Mouse (Mus musculus): Measurements from ENCODE around the gene Plekhs1. TPM values are rescaled to one million over a fixed set of nuclear protein-coding genes. Genes with fewer than 3 reads are reported as not detected.

Plekhs1 gene
- polyA plus RNA-seq, 1 experiment from 2014 or later = 0.90 TPM

DNA sequence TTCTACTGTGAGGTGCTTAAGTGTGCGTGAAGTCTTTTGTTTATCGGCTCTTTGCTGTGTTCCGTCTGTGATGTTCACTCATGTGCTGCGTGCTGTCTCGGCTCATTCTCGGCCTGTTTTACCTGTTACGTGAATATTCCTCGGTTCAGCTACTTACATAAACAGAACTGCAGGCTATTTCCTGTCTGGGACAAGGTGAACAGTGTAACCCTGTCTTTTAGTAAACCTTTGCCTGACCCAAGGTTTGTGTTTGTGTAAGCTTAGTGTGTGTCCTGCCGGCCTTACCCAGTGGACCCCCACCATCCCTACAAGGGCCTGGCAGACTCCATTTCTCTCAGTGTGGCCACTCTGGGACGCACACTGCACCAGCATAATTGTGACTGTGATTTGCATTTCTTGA, 28.7 kb upstream of the Plekhs1 start:
- Histone ChIP-seq H3K4me1 (ENCODE audit: insufficient read depth, low read length) (peaks cover 7% of the 10 kb centered on the region; the same call in 1 of the 2 replicates), H3K27me3 (ENCODE audit: insufficient read depth, low read length) (no peaks in the 10 kb centered on the region), H3K27ac (ENCODE audit: low read length) (no peak overlapping the region), H3K9ac (replicated peaks; ENCODE audit: low read length) (no peak overlapping the region; the same call in 1 of the 2 replicates), H3K4me2 (replicated peaks; ENCODE audit: low read depth, low read length) (no peak overlapping the region), H3K36me3 (ENCODE audit: insufficient read depth, low read length) (0 out of 2 replicates have a peak, but pooled peaks cover 9% of the 10 kb centered on the region), H3K4me3 (ENCODE audit: low read length) (no peak overlapping the region), H3K9me3 (ENCODE audit: low read length) (no peaks in the 10 kb centered on the region)
- 40% methylated on average over 10 of the region's 10 CpGs for WGBS
- ATAC-seq (ENCODE audit: low FRiP score, low TSS enrichment) = no peak

DNA sequence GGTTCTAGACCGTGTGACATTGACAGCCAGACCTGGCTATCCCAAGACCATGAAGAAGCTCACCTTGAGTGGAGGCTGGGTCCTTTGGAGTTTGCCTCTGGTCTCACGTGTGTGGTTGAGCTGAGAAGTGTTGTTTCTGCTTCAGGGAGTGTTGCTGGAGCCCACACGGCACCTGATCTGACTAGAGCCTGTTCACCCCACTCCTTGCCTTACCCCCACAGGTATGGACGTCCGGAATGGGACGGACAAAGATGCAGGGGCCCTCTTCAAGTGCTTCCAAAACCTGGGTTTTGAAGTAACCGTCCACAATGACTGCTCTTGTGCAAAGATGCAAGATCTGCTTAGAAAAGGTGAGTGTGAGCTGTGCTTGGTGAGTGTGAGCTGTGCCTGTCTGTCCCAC, 27.9 kb upstream of the Plekhs1 start:
- H3K9me3 ChIP-seq (ENCODE audit: low read length) = no peaks in the 10 kb centered on the region
- no peak overlapping the region for H3K9ac ChIP-seq (replicated peaks; ENCODE audit: low read length)
- no peaks in the 10 kb centered on the region for H3K27me3 ChIP-seq (ENCODE audit: insufficient read depth, low read length)
- WGBS = 87% methylated on average over 7 of the region's 7 CpGs
- no peak overlapping the region for H3K4me3 ChIP-seq (ENCODE audit: low read length)
- no peak overlapping the region for H3K27ac ChIP-seq (ENCODE audit: low read length)
- no peak overlapping the region for H3K4me2 ChIP-seq (replicated peaks; ENCODE audit: low read depth, low read length)
- H3K4me1 ChIP-seq (ENCODE audit: insufficient read depth, low read length) = peaks cover 7% of the 10 kb centered on the region; the same call in 1 of the 2 replicates
- H3K36me3 ChIP-seq (ENCODE audit: insufficient read depth, low read length) = 0 out of 2 replicates have a peak, but pooled peaks cover 9% of the 10 kb centered on the region
- ATAC-seq (ENCODE audit: low FRiP score, low TSS enrichment) = no peak

DNA sequence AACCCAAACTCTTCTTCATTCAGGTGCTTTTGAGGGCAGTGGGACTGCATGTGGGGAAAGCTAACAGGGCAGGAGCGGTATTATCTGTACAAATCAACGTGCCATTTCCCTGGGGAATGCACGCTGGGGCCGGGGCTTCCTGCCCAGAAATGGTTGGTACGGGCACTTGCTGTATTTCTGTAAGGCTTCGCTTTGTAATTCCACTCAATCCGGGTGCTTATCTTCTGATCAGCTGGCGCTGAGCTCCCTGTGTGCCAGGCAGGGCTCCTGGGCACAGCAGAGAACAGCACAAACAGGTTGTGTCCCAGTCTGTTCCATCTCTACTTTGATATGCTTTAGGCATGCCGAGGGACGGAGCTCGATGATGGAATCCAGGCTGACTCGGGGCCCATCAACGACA, 25.1 kb upstream of the Plekhs1 start:
- no peak for ATAC-seq (ENCODE audit: low FRiP score, low TSS enrichment)

DNA sequence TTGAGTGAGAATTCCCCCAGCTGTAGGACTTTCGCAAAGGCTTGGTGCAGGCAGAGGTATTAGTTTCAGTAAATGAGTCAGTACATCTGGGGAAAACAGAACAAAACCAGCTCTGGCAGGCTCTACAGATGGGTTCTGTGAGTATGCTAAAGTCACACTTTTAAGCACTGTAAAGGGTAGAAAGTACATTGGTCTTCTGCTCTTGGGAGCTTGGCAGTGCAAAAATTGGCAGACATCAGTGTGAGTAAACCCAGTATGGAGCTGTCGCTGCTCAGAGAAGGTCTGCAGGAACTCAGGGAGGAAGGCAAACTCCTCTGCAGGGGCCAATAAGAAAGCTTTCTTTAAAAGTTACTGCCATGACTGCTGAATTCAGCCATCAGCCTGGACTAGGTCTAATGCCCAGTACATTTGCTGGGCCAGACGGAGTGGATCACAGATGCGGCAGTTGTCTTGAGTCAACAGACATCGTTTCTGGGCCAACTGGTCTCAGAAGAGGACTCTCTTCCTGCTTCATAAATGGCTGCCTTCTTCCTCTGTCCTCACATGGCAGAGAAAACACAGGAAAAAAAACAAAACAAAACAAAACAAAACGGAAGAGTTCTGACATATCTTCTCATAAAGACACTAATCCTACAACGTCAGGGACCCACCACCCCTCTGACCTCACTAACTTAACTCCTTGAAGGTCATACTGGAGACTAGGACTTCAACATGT, 22.9 kb upstream of the Plekhs1 start:
- Histone ChIP-seq H3K4me3 (ENCODE audit: low read length) (no peak overlapping the region), H3K36me3 (ENCODE audit: insufficient read depth, low read length) (peaks cover 14% of the 10 kb centered on the region; the same call in 1 of the 2 replicates), H3K4me1 (ENCODE audit: insufficient read depth, low read length) (no peaks in the 10 kb centered on the region), H3K9ac (replicated peaks; ENCODE audit: low read length) (no peak overlapping the region), H3K9me3 (ENCODE audit: low read length) (no peaks in the 10 kb centered on the region), H3K27me3 (ENCODE audit: insufficient read depth, low read length) (no peaks in the 10 kb centered on the region), H3K4me2 (replicated peaks; ENCODE audit: low read depth, low read length) (no peak overlapping the region), H3K27ac (ENCODE audit: low read length) (peak overlapping the region; percentile 27)
- 65% methylated on average over 7 of the region's 7 CpGs for WGBS
- no peak for ATAC-seq (ENCODE audit: low FRiP score, low TSS enrichment)

More for the DNA sequence above, 25.1 kb upstream of the Plekhs1 start:
- 81% methylated on average over 13 of the region's 13 CpGs for WGBS
- no peak overlapping the region for H3K27ac ChIP-seq (ENCODE audit: low read length)
- H3K9me3 ChIP-seq (ENCODE audit: low read length) = no peaks in the 10 kb centered on the region
- peaks cover 14% of the 10 kb centered on the region; the same call in 1 of the 2 replicates for H3K36me3 ChIP-seq (ENCODE audit: insufficient read depth, low read length)
- no peak overlapping the region for H3K4me2 ChIP-seq (replicated peaks; ENCODE audit: low read depth, low read length)
- no peak overlapping the region for H3K9ac ChIP-seq (replicated peaks; ENCODE audit: low read length)
- H3K4me1 ChIP-seq (ENCODE audit: insufficient read depth, low read length) = peaks cover 7% of the 10 kb centered on the region; the same call in 1 of the 2 replicates
- no peaks in the 10 kb centered on the region for H3K27me3 ChIP-seq (ENCODE audit: insufficient read depth, low read length)
- no peak overlapping the region for H3K4me3 ChIP-seq (ENCODE audit: low read length)

DNA sequence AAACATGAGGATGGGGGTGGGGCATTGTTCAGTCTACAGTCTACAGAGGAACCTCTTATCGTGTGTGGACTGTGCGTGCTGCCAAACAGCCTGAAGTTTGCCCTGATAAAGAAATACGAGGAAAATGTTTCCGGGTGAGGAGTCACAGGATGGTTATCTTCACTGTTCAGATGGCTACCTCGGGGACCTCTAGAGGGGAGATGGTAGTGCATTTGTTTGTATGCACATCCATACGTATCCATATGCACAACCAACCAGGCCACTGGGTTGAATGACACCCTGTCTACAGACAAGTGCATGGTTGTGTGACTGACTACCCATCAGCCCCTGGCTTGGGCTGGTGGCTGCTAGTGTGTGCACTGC, 22.4 kb upstream of the Plekhs1 start:
- Histone ChIP-seq H3K27ac (ENCODE audit: low read length) (no peak overlapping the region; the same call in 1 of the 2 replicates), H3K36me3 (ENCODE audit: insufficient read depth, low read length) (peaks cover 12% of the 10 kb centered on the region; the same call in 1 of the 2 replicates), H3K4me2 (replicated peaks; ENCODE audit: low read depth, low read length) (no peak overlapping the region), H3K4me1 (ENCODE audit: insufficient read depth, low read length) (no peaks in the 10 kb centered on the region), H3K4me3 (ENCODE audit: low read length) (no peak overlapping the region), H3K27me3 (ENCODE audit: insufficient read depth, low read length) (no peaks in the 10 kb centered on the region), H3K9me3 (ENCODE audit: low read length) (no peaks in the 10 kb centered on the region), H3K9ac (replicated peaks; ENCODE audit: low read length) (no peak overlapping the region)
- no peak for ATAC-seq (ENCODE audit: low FRiP score, low TSS enrichment)
- 77% methylated on average over 6 of the region's 6 CpGs for WGBS

DNA sequence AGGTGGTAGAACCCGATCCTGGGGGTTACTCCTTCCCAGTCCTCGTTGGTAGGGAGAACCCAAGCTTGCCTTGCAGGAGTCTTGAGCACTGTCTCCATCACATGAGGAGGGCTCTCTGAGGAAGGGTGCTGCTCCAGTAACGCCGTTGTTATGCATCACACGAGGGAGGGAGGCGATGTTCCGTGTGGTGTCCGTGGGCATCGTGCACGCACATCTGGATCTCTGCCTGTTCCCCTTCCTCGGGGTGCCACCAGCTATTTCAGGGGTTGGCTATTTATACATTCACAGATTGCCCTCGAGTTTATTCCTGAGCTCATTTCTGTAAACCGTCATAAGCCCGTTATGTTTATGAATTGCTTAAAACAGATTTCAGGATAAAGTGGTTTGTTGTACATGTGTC, 18.0 kb upstream of the Plekhs1 start:
- Histone ChIP-seq H3K9me3 (ENCODE audit: low read length) (no peaks in the 10 kb centered on the region), H3K36me3 (ENCODE audit: insufficient read depth, low read length) (peaks cover 5% of the 10 kb centered on the region; the same call in 1 of the 2 replicates), H3K27ac (ENCODE audit: low read length) (no peak overlapping the region), H3K27me3 (ENCODE audit: insufficient read depth, low read length) (no peaks in the 10 kb centered on the region), H3K4me1 (ENCODE audit: insufficient read depth, low read length) (no peaks in the 10 kb centered on the region), H3K4me3 (ENCODE audit: low read length) (no peak overlapping the region), H3K4me2 (replicated peaks; ENCODE audit: low read depth, low read length) (no peak overlapping the region), H3K9ac (replicated peaks; ENCODE audit: low read length) (no peak overlapping the region)
- no peak for ATAC-seq (ENCODE audit: low FRiP score, low TSS enrichment)
- WGBS = 84% methylated on average over 14 of the region's 14 CpGs

DNA sequence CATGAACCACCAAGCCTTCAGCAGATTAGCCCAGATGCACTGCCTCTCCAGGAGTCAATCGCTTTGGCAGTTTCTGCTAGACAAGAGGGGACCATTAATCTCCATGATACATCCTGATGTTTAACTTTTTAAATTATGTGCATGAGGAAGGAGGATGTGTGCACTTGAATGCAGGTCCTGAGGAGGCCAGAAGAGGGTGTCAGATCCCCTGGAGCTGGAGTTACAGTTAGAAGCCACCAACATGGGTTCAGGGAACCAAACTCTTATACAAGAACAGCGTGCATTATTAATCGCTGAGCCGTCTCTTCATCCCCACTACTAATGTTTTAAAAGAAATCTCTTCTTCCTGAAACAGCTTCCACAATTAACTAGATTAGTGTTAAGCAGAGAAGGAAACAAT, 12.7 kb upstream of the Plekhs1 start:
- ATAC-seq (ENCODE audit: low FRiP score, low TSS enrichment) = no peak
- WGBS = 93% methylated on average over 4 of the region's 4 CpGs

DNA sequence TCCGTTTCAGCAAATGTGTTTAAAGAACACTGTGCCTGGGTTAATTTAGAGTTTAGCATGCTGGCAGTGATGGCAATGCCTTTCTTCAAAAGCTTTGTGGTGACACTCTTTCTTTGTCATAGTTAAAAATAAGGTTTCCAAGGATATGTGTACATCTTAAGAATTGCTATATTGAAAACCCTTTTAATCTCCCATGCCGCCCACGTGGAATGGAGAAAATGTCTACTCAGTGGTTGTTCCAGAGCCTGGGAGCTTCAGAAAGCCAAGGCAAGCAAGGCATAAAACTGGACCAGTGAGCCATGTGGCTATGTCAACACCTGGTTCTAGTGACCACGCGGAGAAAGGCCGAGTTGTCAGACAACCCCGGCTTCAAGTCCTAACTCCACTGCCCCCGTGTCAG, 11.9 kb upstream of the Plekhs1 start:
- H3K9me3 ChIP-seq (ENCODE audit: low read length) = no peaks in the 10 kb centered on the region
- no peak overlapping the region for H3K4me3 ChIP-seq (ENCODE audit: low read length)
- H3K36me3 ChIP-seq (ENCODE audit: insufficient read depth, low read length) = no peaks in the 10 kb centered on the region
- no peak overlapping the region for H3K27ac ChIP-seq (ENCODE audit: low read length)
- H3K9ac ChIP-seq (replicated peaks; ENCODE audit: low read length) = no peak overlapping the region
- no peak overlapping the region for H3K4me2 ChIP-seq (replicated peaks; ENCODE audit: low read depth, low read length)
- no peak for ATAC-seq (ENCODE audit: low FRiP score, low TSS enrichment)
- H3K27me3 ChIP-seq (ENCODE audit: insufficient read depth, low read length) = no peaks in the 10 kb centered on the region
- 85% methylated on average over 8 of the region's 8 CpGs for WGBS
- H3K4me1 ChIP-seq (ENCODE audit: insufficient read depth, low read length) = peaks cover 7% of the 10 kb centered on the region; the same call in 1 of the 2 replicates

More for the DNA sequence above, 12.7 kb upstream of the Plekhs1 start:
- no peaks in the 10 kb centered on the region for H3K27me3 ChIP-seq (ENCODE audit: insufficient read depth, low read length)
- no peaks in the 10 kb centered on the region for H3K9me3 ChIP-seq (ENCODE audit: low read length)
- H3K9ac ChIP-seq (replicated peaks; ENCODE audit: low read length) = no peak overlapping the region
- H3K4me1 ChIP-seq (ENCODE audit: insufficient read depth, low read length) = peaks cover 7% of the 10 kb centered on the region; the same call in 1 of the 2 replicates
- no peak overlapping the region for H3K27ac ChIP-seq (ENCODE audit: low read length)
- H3K4me2 ChIP-seq (replicated peaks; ENCODE audit: low read depth, low read length) = no peak overlapping the region
- no peak overlapping the region for H3K4me3 ChIP-seq (ENCODE audit: low read length)
- H3K36me3 ChIP-seq (ENCODE audit: insufficient read depth, low read length) = no peaks in the 10 kb centered on the region

DNA sequence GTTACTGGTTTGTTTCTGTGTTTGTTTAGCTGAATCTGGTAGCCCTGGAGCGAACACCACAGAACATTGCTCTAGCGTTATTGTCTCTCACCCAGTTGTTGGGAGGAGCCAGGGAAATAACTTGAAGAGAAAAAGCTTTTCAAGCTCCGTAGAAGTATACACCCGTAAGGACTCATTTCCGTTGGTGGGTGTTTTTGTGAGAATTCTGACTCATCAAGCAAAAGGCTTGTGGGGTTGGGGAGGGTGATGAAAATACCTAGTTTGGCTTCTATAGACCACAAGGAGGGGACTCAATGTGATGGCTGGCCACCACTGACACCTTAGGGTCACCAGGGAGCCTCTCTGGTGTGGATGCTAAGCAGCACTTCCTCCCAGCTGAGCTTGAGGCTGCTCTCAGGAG, 10.5 kb upstream of the Plekhs1 start:
- Histone ChIP-seq H3K4me1 (ENCODE audit: insufficient read depth, low read length) (peaks cover 10% of the 10 kb centered on the region; the same call in 1 of the 2 replicates), H3K27ac (ENCODE audit: low read length) (no peak overlapping the region), H3K4me3 (ENCODE audit: low read length) (no peak overlapping the region), H3K4me2 (replicated peaks; ENCODE audit: low read depth, low read length) (no peak overlapping the region), H3K27me3 (ENCODE audit: insufficient read depth, low read length) (no peaks in the 10 kb centered on the region), H3K36me3 (ENCODE audit: insufficient read depth, low read length) (no peaks in the 10 kb centered on the region), H3K9ac (replicated peaks; ENCODE audit: low read length) (no peak overlapping the region), H3K9me3 (ENCODE audit: low read length) (no peaks in the 10 kb centered on the region)
- WGBS = 73% methylated on average over 5 of the region's 5 CpGs
- ATAC-seq (ENCODE audit: low FRiP score, low TSS enrichment) = no peak

DNA sequence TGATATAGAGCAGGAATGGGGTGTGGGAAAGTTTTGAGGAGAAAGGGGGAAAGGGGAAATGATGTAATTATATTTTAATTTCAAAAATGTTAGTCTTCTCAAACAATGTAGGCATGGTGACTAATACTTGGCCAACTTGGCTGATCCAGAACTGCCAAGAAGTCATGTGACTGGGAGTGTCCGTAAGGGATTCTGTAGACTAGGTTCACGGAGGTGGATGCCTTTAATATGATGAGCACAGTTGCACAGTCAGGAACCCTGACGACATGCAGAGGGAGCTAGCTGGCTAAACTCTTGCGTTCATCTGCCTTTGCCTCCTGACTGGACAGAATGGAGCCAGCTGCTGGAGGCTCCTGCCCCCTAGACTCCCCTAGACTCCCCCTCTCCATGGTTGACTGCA, 9.6 kb upstream of the Plekhs1 start:
- H3K4me2 ChIP-seq (replicated peaks; ENCODE audit: low read depth, low read length) = no peak overlapping the region
- no peak overlapping the region for H3K4me3 ChIP-seq (ENCODE audit: low read length)
- 47% methylated on average over 4 of the region's 4 CpGs for WGBS
- H3K9me3 ChIP-seq (ENCODE audit: low read length) = no peaks in the 10 kb centered on the region
- peak; percentile 39; the same call in 1 of the 2 replicates for ATAC-seq (ENCODE audit: low FRiP score, low TSS enrichment)
- no peaks in the 10 kb centered on the region for H3K36me3 ChIP-seq (ENCODE audit: insufficient read depth, low read length)
- peaks cover 10% of the 10 kb centered on the region; the same call in 1 of the 2 replicates for H3K4me1 ChIP-seq (ENCODE audit: insufficient read depth, low read length)
- H3K27me3 ChIP-seq (ENCODE audit: insufficient read depth, low read length) = no peaks in the 10 kb centered on the region
- no peak overlapping the region for H3K27ac ChIP-seq (ENCODE audit: low read length)
- H3K9ac ChIP-seq (replicated peaks; ENCODE audit: low read length) = no peak overlapping the region
